Mouse (Mus musculus) ovary, adult 2 months (tissue): ENCODE data around the gene Rflna. TPM values are rescaled to one million over a fixed set of nuclear protein-coding genes. Genes with fewer than 3 reads are reported as not detected.

ENCODE experiments used
- polyA plus RNA-seq: library from polyadenylated mRNA; depleted of rRNA; stranded (reverse); fragments of >200 nt; gene quantifications from 2 replicates; pipeline ENCODE4 v1.2.3, GENCODE M21; 2012; rRNA removed

Gene Rflna
- polyA plus RNA-seq, result 7.5 and 9.0 TPM in 2 replicates

GRCm38 (mm10) chr5:125002969-125003872, at the start of gene Rflna:
TSS of gene Rflna (plus strand) at chr5:125003221.

Other genes starting within 250 kb of the Rflna start
- gene Ccdc92, start 140.8 kb upstream of the Rflna start, polyA plus RNA-seq, result 12.9 and 13.4 TPM in 2 replicates
- gene Zfp664, start 140.5 kb upstream of the Rflna start, polyA plus RNA-seq, result 26.0 and 30.3 TPM in 2 replicates
- 83.8 and 89.7 TPM in 2 replicates for gene Ncor2, start 176.0 kb downstream of the Rflna start, polyA plus RNA-seq